Comparison of ENCODE assay signal across 16 mouse cellular contexts in the genomic region with DNA sequence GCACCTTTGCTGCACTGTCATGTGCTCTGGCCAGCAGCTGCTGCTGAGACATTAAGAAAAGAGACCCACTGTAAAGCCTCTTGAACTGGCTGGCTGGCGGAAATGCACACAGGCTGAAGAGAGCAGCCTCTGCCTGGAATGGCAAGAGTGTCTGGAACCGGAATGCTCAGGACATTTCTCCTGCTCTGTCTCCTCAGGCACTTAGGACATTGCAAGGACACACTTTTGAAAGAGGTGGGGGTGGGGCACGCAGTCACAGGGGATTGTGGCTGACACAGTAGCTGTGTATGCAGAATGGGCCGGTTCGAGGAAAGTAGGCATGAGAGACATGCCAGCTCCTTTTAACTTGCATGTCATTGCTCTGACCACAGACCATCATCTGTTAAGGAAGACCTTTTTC.
DNase-seq lines count a peak whose midpoint lies in the region; ATAC-seq lines count a peak whose summit lies in the region.
"Had no signal": no experiment of that assay in that cellular context is flagged by ENCODE, and none has a peak within 500 bp of the region (broad histone marks: within the 10 kb centered on the region; RNA-seq: fewer than 3 reads in every experiment).

No protein-coding gene starts in this region.

- ATAC-seq in hindbrain, embryonic 15.5 days (ENCODE audit: low FRiP score, low read depth): peak; percentile 38; the same call in 1 of the 2 replicates
- ATAC-seq in hindbrain, embryonic 11.5 days (ENCODE audit: low FRiP score): no peak
- ATAC-seq in midbrain, embryonic 13.5 days: peak; percentile 49; the same call in 1 of the 2 replicates
- no peak for ATAC-seq in midbrain, embryonic 11.5 days (ENCODE audit: low FRiP score)
- ATAC-seq: inflammation-experienced regulatory T-cells, adult 6 months had no signal

- no peaks in the 10 kb centered on the region for H3K9me3 ChIP-seq in hindbrain, embryonic 15.5 days
- H3K9me3 ChIP-seq in hindbrain, embryonic 11.5 days (ENCODE audit: control insufficient read depth, low read length): no peaks in the 10 kb centered on the region
- no peaks in the 10 kb centered on the region for H3K9me3 ChIP-seq in midbrain, embryonic 13.5 days
- H3K9me3 ChIP-seq in midbrain, embryonic 11.5 days (ENCODE audit: control insufficient read depth, low read length): no peaks in the 10 kb centered on the region
- H3K9me3 ChIP-seq: embryonic facial prominence, embryonic 10.5 days; G1E; limb, embryonic 15.5 days had no signal

- H3K36me3 ChIP-seq in hindbrain, embryonic 15.5 days: no peaks in the 10 kb centered on the region
- no peaks in the 10 kb centered on the region for H3K36me3 ChIP-seq in hindbrain, embryonic 11.5 days (ENCODE audit: control insufficient read depth, insufficient read depth, low read length)
- H3K36me3 ChIP-seq in midbrain, embryonic 13.5 days: no peaks in the 10 kb centered on the region
- H3K36me3 ChIP-seq in midbrain, embryonic 11.5 days (ENCODE audit: control insufficient read depth, insufficient read depth, low read length): no peaks in the 10 kb centered on the region
- H3K36me3 ChIP-seq: embryonic facial prominence, embryonic 10.5 days; limb, embryonic 15.5 days had no signal

- H3K27ac ChIP-seq in hindbrain, embryonic 15.5 days (replicated peaks): no peak overlapping the region
- no peak overlapping the region for H3K27ac ChIP-seq in hindbrain, embryonic 11.5 days (ENCODE audit: low read depth, low read length)
- H3K27ac ChIP-seq in midbrain, embryonic 13.5 days: no peak overlapping the region
- H3K27ac ChIP-seq in midbrain, embryonic 11.5 days (ENCODE audit: low read depth, low read length): no peak overlapping the region
- H3K27ac ChIP-seq: embryonic facial prominence, embryonic 10.5 days; layer of hippocampus, adult 2 months; limb, embryonic 15.5 days; macrophage had no signal

- 74% methylated on average over 5 of the region's 5 CpGs for WGBS in hindbrain, embryonic 15.5 days
- WGBS in hindbrain, embryonic 11.5 days: 73% methylated on average over 5 of the region's 5 CpGs
- WGBS in midbrain, embryonic 13.5 days: 81% methylated on average over 5 of the region's 5 CpGs
- WGBS in midbrain, embryonic 11.5 days: 77% methylated on average over 5 of the region's 5 CpGs

- no peak overlapping the region for H3K9ac ChIP-seq in hindbrain, embryonic 15.5 days
- no peak overlapping the region for H3K9ac ChIP-seq in hindbrain, embryonic 11.5 days (ENCODE audit: low read depth, low read length)
- H3K9ac ChIP-seq in midbrain, embryonic 13.5 days (replicated peaks): no peak overlapping the region
- H3K9ac ChIP-seq in midbrain, embryonic 11.5 days (ENCODE audit: low read length): no peak overlapping the region
- H3K9ac ChIP-seq: limb, embryonic 15.5 days had no signal

- no peak overlapping the region for H3K4me2 ChIP-seq in hindbrain, embryonic 15.5 days
- H3K4me2 ChIP-seq in hindbrain, embryonic 11.5 days (replicated peaks; ENCODE audit: low read depth, low read length): no peak overlapping the region
- no peak overlapping the region for H3K4me2 ChIP-seq in midbrain, embryonic 13.5 days (replicated peaks)
- no peak overlapping the region for H3K4me2 ChIP-seq in midbrain, embryonic 11.5 days
- H3K4me2 ChIP-seq: limb, embryonic 15.5 days had no signal

- peak; percentile 15 for DNase-seq in adrenal gland, postnatal 14 days
- no peak for DNase-seq in adrenal gland, postnatal 25 days
- DNase-seq in hindbrain, embryonic 11.5 days (ENCODE audit: low spot score): no peak
- DNase-seq in midbrain, embryonic 11.5 days (ENCODE audit: low spot score, missing footprints): no peak
- DNase-seq in yolk sac, embryonic 10.5 days (ENCODE audit: low spot score): peak; percentile 26
- DNase-seq in right cerebral cortex, adult 18-20 months: no peak
- DNase-seq: cerebellum, postnatal 25 days; thymus, adult 2 months had no signal

- H3K27me3 ChIP-seq in hindbrain, embryonic 15.5 days: no peaks in the 10 kb centered on the region
- no peaks in the 10 kb centered on the region for H3K27me3 ChIP-seq in hindbrain, embryonic 11.5 days (ENCODE audit: control insufficient read depth, insufficient read depth, low read length)
- no peaks in the 10 kb centered on the region for H3K27me3 ChIP-seq in midbrain, embryonic 13.5 days
- H3K27me3 ChIP-seq in midbrain, embryonic 11.5 days (ENCODE audit: control insufficient read depth, insufficient read depth, low read length): no peaks in the 10 kb centered on the region
- H3K27me3 ChIP-seq: limb, embryonic 15.5 days had no signal

- H3K4me3 ChIP-seq in hindbrain, embryonic 15.5 days: no peak overlapping the region
- H3K4me3 ChIP-seq in hindbrain, embryonic 11.5 days (ENCODE audit: low read depth, low read length): no peak overlapping the region
- H3K4me3 ChIP-seq in midbrain, embryonic 13.5 days (replicated peaks): no peak overlapping the region
- no peak overlapping the region for H3K4me3 ChIP-seq in midbrain, embryonic 11.5 days (ENCODE audit: low read depth, low read length)
- H3K4me3 ChIP-seq: embryonic facial prominence, embryonic 10.5 days; layer of hippocampus, adult 2 months; limb, embryonic 15.5 days had no signal

- H3K4me1 ChIP-seq in hindbrain, embryonic 15.5 days (replicated peaks): peaks cover 19% of the 10 kb centered on the region
- no peaks in the 10 kb centered on the region for H3K4me1 ChIP-seq in hindbrain, embryonic 11.5 days (replicated peaks; ENCODE audit: control insufficient read depth, insufficient read depth, low read length)
- peaks cover 17% of the 10 kb centered on the region for H3K4me1 ChIP-seq in midbrain, embryonic 13.5 days (replicated peaks)
- H3K4me1 ChIP-seq in midbrain, embryonic 11.5 days (ENCODE audit: control insufficient read depth, insufficient read depth, low read length): no peaks in the 10 kb centered on the region; the same call in 1 of the 2 replicates

Comparison
In these comparisons a context has a peak if more than half of its experiments do, and no peak if none do; other contexts are left out.
1. DNase-seq: peak in adrenal gland, postnatal 14 days (single experiment) and yolk sac, embryonic 10.5 days (single experiment); none in adrenal gland, postnatal 25 days (single experiment), hindbrain, embryonic 11.5 days (single experiment), midbrain, embryonic 11.5 days (single experiment) and right cerebral cortex, adult 18-20 months (single experiment).
2. ATAC-seq: peak in hindbrain, embryonic 15.5 days (single experiment) and midbrain, embryonic 13.5 days (single experiment); none in hindbrain, embryonic 11.5 days (single experiment) and midbrain, embryonic 11.5 days (single experiment).